Mouse (Mus musculus) cerebellum, adult 8-10 months (tissue): ENCODE results near the gene Snapc5.

Experiments
- DNase-seq: peaks from one replicate; pipeline ENCODE4 v3.0.0; 2022

The Snapc5 gene

GRCm38 (mm10) chr9:64202331-64202730 is 23.3 kb downstream of the Snapc5 start:
- DNase-seq = no peak

- no peak for DNase-seq
These were observed 23.8 kb downstream of the Snapc5 start for GRCm38 (mm10) chr9:64202866-64203265.

GRCm38 (mm10) chr9:64207509-64208084 is 28.5 kb downstream of the Snapc5 start:
- DNase-seq = no peak

GRCm38 (mm10) chr9:64214452-64214851 is 35.4 kb downstream of the Snapc5 start:
- DNase-seq = no peak

- DNase-seq = no peak
These were observed 37.0 kb downstream of the Snapc5 start for GRCm38 (mm10) chr9:64216090-64216489.

- DNase-seq = no peak
These were observed 37.6 kb downstream of the Snapc5 start for GRCm38 (mm10) chr9:64216641-64217040.

GRCm38 (mm10) chr9:64217887-64218286 is 38.8 kb downstream of the Snapc5 start:
- no peak for DNase-seq

GRCm38 (mm10) chr9:64219305-64219704 is 40.2 kb downstream of the Snapc5 start:
- no peak for DNase-seq

- no peak for DNase-seq
These were observed 40.8 kb downstream of the Snapc5 start for GRCm38 (mm10) chr9:64219772-64220420.

- DNase-seq = no peak
These were observed 41.5 kb downstream of the Snapc5 start for GRCm38 (mm10) chr9:64220603-64221002.

- no peak for DNase-seq
These were observed 42.4 kb downstream of the Snapc5 start for GRCm38 (mm10) chr9:64221480-64221879.

GRCm38 (mm10) chr9:64222098-64222497 is 43.0 kb downstream of the Snapc5 start:
- DNase-seq = no peak

GRCm38 (mm10) chr9:64225805-64226204 is 46.7 kb downstream of the Snapc5 start:
- DNase-seq = no peak

- no peak for DNase-seq
These were observed 48.7 kb downstream of the Snapc5 start for GRCm38 (mm10) chr9:64227736-64228135.

- no peak for DNase-seq
These were observed 49.9 kb downstream of the Snapc5 start for GRCm38 (mm10) chr9:64228972-64229371.

GRCm38 (mm10) chr9:64231171-64231570 is 52.1 kb downstream of the Snapc5 start:
- DNase-seq = no peak

- DNase-seq = no peak
These were observed 52.6 kb downstream of the Snapc5 start for GRCm38 (mm10) chr9:64231674-64232073.

- no peak for DNase-seq
These were observed 53.3 kb downstream of the Snapc5 start for GRCm38 (mm10) chr9:64232257-64232957.
